Mouse (Mus musculus) bone marrow, adult 2 months (tissue): ENCODE results near the gene Il17rc. TPM values are rescaled to one million over a fixed set of nuclear protein-coding genes. Genes with fewer than 3 reads are reported as not detected.

ENCODE experiments used
- H3K27ac ChIP-seq: fragments of 200-500 bp; 2 replicates; pipeline ENCODE4 v1.5.1; 2012; ENCODE audit warnings: low read depth, mild to moderate bottlenecking, control low read depth, inconsistent platforms, low read length; ENCODE audit not compliant: control insufficient read depth, poor library complexity, insufficient read depth
- H3K4me1 ChIP-seq: fragments of 200-500 bp; 2 replicates; pipeline ENCODE4 v1.6.1; 2011; ENCODE audit warnings: low read length; ENCODE audit not compliant: control insufficient read depth, insufficient read depth
- H3K4me3 ChIP-seq: fragments of 200-500 bp; replicated peaks from 2 replicates; pipeline ENCODE3; 2011; ENCODE audit warnings: mild to moderate bottlenecking, low read depth, low read length, control low read depth; ENCODE audit not compliant: control insufficient read depth
- CTCF ChIP-seq: fragments of 200-500 bp; IDR thresholded peaks from 2 replicates; pipeline ENCODE4 v1.5.1; 2011; ENCODE audit warnings: low read length, control low read depth; ENCODE audit not compliant: control insufficient read depth, insufficient read depth
- POLR2A ChIP-seq: fragments of 200-500 bp; IDR thresholded peaks from 2 replicates; pipeline ENCODE4 v1.6.1; 2011; ENCODE audit warnings: low read depth, mild to moderate bottlenecking, control low read depth, low read length, borderline replicate concordance; ENCODE audit not compliant: control insufficient read depth
- WGBS: fragments of 180-500 bp; shearing (Covaris S2); methylation state at CpG from one replicate; pipeline ENCODE4 v1.1.7; 2018; 5-methylcytosine and 5-hydroxymethylcytosine counted together
- polyA plus RNA-seq: library from polyadenylated mRNA; stranded (reverse); fragments of >200 nt; gene quantifications from 2 replicates; pipeline ENCODE4 v1.2.4, GENCODE M21; 2011; ENCODE audit warnings: low replicate concordance; ENCODE audit not compliant: missing spikeins, insufficient read depth, insufficient read length

The Il17rc gene
- polyA plus RNA-seq, 1 experiment = not detected

DNA sequence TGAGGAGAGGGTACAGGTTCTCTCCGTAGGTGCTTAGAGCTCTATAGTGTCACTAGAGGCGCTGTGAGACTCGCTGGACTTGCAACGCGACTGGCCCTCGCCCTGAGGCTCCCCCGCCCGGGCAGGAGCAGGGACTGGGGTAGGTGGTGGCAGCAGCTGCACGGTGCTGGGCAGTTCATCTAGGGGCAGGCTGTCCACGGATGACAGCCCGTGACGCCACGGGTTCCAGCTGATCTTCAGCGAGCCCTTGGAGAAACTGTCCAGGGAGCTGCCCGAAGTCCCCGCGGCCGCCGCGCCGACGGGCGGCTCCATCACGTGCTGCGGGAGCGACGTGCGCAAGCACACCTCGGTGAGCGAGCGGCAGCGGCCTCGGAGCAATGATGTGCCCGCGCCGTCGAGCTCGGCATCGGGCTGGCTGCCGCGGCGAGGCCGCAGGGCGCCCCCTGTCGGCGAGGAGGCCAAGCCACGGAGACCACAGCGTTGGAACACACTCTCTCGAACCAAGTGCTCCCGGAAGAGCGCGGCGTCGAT lies 23.1 kb downstream of the Il17rc start:
- peak overlapping the region; percentile 67 for H3K4me3 ChIP-seq
- no peak; the same call in 1 of the 2 replicates for TF ChIP-seq POLR2A
- TF ChIP-seq CTCF = peak; percentile 90
- peak overlapping the region; percentile 83 for H3K27ac ChIP-seq
- WGBS = 2% methylated on average over 54 of the region's 54 CpGs
- no peaks in the 10 kb centered on the region for H3K4me1 ChIP-seq

DNA sequence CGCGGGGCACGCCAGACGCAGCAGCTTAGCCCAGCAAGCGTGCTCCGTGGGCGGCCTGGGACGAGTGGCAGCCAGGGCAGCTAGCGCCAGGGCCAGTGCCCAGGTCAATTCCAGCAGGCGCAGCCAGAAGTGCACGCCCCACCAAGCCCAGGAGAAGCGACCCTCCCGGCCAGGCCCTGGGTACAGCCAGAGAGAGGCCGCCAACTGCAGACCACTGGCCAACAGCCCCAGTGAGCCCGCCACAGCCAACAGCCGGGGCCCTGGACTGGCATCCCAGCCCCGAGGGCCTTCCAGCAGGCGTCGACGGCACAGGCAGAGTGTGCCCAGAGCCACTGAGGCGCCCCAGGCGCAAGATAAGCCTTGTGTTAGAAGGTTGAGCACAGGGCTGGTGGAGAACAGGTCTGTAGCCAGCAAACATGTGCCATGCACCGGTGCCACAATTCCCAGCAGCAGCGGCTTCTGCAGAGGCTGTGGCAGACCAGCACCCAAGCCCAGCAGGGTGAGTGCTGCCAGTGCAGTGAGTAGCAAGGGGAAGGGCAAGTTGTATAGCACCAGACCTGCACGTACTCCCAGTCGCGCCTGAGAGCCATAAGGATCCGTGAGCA lies 23.9 kb downstream of the Il17rc start:
- peak overlapping the region; percentile 47; the same call in 1 of the 2 replicates for H3K27ac ChIP-seq
- no peaks in the 10 kb centered on the region for H3K4me1 ChIP-seq
- WGBS = 58% methylated on average over 28 of the region's 28 CpGs
- TF ChIP-seq POLR2A (no peak), CTCF (no peak)
- peak overlapping the region; percentile 67 for H3K4me3 ChIP-seq

DNA sequence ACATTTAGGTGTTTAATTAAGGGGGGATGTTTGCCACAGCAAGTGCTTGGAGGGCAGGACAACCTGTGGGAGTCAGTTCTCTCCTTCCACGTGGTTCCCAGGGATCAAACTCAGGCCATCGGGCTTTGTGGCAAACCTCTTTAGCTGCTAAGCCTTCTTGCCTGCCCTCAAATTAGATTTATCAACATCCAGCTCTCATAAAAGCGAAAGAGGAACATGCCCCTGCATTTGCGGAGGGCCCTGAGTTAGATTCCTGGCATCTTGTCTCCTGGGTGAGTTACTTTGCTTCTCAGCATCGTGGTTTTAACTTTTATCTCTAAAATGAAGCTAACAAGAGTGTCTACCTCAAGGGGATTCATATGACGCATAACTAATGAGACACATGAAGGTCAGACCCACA lies 28.1 kb downstream of the Il17rc start:
- H3K27ac ChIP-seq = no peak overlapping the region
- H3K4me3 ChIP-seq = no peak overlapping the region
- H3K4me1 ChIP-seq = no peaks in the 10 kb centered on the region
- TF ChIP-seq POLR2A = no peak
- no peak for TF ChIP-seq CTCF
- WGBS = 23% methylated on average over 6 of the region's 6 CpGs

GRCm38 (mm10) chr6:113501388-113502084 lies 30.3 kb downstream of the Il17rc start, which contains the start of gene Prrt3:
TSS of gene Prrt3 (minus strand) at chr6:113501931.
- H3K4me1 ChIP-seq = no peaks in the 10 kb centered on the region
- H3K4me3 ChIP-seq = no peak within 1 kb of the TSS
- no peak within 1 kb of the TSS for H3K27ac ChIP-seq
- 28% methylated on average over 32 of the region's 32 CpGs for WGBS
- TF ChIP-seq POLR2A = no peak
- TF ChIP-seq CTCF = no peak

- Histone ChIP-seq H3K4me1 (no peaks in the 10 kb centered on the region), H3K4me3 (no peak overlapping the region), H3K27ac (no peak overlapping the region)
- WGBS = 79% methylated on average over 2 of the region's 2 CpGs
- TF ChIP-seq POLR2A = no peak
- no peak for TF ChIP-seq CTCF
Measured at GRCm38 (mm10) chr6:113502801-113503200, 31.6 kb downstream of the Il17rc start.

DNA sequence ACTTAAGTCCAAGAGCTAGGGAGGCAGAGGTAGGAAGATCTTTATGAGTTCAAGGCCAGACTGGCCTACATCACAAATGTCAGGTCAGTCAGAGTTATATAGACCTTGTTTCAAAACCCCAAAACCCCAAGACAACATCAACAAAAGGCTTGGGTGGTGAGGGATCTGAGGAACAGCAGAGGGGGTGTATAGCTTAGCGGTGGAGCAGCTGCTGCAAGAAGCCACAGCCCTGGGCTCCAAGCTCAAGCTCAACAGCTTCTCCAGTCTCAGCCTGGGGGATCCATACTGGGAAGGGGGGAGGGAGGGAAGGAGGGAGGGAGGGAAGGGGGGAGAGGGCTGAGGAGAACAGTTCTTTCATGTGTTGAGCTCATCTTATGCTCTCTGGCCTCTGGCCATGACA lies 34.5 kb downstream of the Il17rc start:
- H3K4me1 ChIP-seq = no peaks in the 10 kb centered on the region
- WGBS = 84% methylated on average over 1 of the region's 1 CpGs

GRCm38 (mm10) chr6:113507130-113507529 lies 35.9 kb downstream of the Il17rc start:
- TF ChIP-seq POLR2A (no peak), CTCF (no peak)
- Histone ChIP-seq H3K4me1 (no peaks in the 10 kb centered on the region), H3K27ac (no peak overlapping the region), H3K4me3 (no peak overlapping the region)

More for the DNA sequence above, 34.5 kb downstream of the Il17rc start:
- no peak overlapping the region for H3K27ac ChIP-seq
- H3K4me3 ChIP-seq = no peak overlapping the region
- no peak for TF ChIP-seq CTCF
- no peak for TF ChIP-seq POLR2A

DNA sequence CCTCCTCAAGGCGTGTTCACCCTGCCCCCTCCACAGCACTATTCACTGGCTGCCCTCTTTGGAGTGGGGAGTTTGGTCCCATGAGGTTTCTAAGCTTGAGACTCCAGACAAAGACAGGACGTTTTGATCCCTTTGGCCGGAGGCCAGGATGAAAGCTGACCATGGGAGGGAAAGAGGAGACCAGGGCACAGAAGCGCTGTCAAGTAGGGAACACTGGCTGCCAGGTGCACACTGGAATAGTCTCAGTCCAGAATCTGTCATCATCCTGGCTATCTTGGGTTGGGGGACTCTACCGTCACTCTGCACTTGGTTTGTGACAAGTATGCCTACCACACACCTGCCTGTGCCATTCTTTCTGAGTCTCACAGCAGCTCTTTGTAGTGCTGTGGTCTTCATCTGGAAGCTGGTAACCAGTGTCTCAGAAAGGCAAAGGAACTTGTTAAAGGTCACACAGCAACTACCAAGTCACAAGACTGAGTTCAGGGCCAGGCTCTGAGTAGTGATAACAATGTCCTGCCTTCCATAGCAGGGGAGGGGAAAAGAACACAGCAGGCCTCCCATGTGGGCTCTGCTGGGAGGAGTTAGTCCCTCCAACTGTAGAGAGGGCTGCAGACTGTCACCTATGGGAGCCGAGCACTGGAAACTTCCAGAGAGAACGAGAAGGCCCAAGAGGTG lies 37.2 kb downstream of the Il17rc start:
- Histone ChIP-seq H3K4me1 (no peaks in the 10 kb centered on the region), H3K27ac (no peak overlapping the region), H3K4me3 (no peak overlapping the region)
- 71% methylated on average over 7 of the region's 7 CpGs for WGBS
- TF ChIP-seq POLR2A = no peak
- no peak for TF ChIP-seq CTCF
